Mouse (Mus musculus) megakaryocyte, embryonic 14.5 days (primary cell): ENCODE data around the gene Proser3.

Experiments
- FLI1 ChIP-seq: IDR thresholded peaks from 2 replicates; pipeline ENCODE4 v1.6.1; 2012; ENCODE audit warnings: low read length, inconsistent platforms, mixed read lengths
- GATA1 ChIP-seq: IDR thresholded peaks from 3 replicates; pipeline ENCODE4 v1.6.1; 2012; ENCODE audit warnings: mixed read lengths, low read length, inconsistent platforms, borderline replicate concordance

DNA sequence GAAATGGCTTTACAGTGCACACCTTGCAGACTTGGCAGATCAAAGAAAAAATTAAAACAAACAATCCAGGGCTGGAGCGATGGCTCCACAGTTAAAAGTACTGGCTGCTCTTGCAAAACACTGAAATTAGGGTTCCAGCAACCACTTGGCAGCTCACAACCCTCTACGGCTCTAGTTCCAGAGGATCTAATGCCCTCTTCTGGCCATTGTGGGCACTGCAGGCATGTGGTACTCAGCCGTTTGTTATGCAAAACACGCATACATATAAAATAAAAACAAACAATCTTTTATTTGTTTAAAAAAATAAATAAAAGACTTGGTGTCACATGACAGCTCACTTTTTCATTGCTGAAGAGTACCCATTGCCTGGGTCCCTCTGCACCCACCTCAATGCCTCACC is 59.3 kb downstream of the Proser3 start:
- no peak for TF ChIP-seq GATA1
- TF ChIP-seq FLI1, result no peak
